Mouse (Mus musculus) myocyte (in vitro differentiated cells): Measurements from ENCODE around the gene Sox6.

ENCODE experiments used
- CEBPB ChIP-seq: IDR thresholded peaks from 2 replicates; pipeline ENCODE4 v1.6.1; 2011; ENCODE audit warnings: mild to moderate bottlenecking, moderate library complexity; ENCODE audit not compliant: poor library complexity, insufficient read depth, severe bottlenecking
- E2F4 ChIP-seq: IDR thresholded peaks from one replicate; pipeline ENCODE4 v1.6.1; 2011; ENCODE audit warnings: mild to moderate bottlenecking, control low read depth, moderate library complexity; ENCODE audit not compliant: insufficient read depth
- MAX ChIP-seq: IDR thresholded peaks from one replicate; pipeline ENCODE4 v1.6.1; 2011; ENCODE audit warnings: low read depth, mild to moderate bottlenecking, control low read depth
- MYOD1 ChIP-seq, 3 experiments: IDR thresholded peaks; one replicate each; pipeline ENCODE4 v1.6.1; 2011; ENCODE audit warnings: control low read depth in 2 of 3, low read depth in 2 of 3, mild to moderate bottlenecking in 2 of 3, moderate library complexity in 1 of 3; ENCODE audit not compliant: insufficient read length in 2 of 3, control insufficient read depth in 1 of 3
- MYOG ChIP-seq, 3 experiments: IDR thresholded peaks; one replicate each; pipeline ENCODE4 v1.6.1; 2011; ENCODE audit warnings: control low read depth in 2 of 3, low read depth in 2 of 3, mild to moderate bottlenecking in 2 of 3; ENCODE audit not compliant: insufficient read length in 2 of 3, control insufficient read depth in 1 of 3, insufficient read depth in 1 of 3
- POLR2A ChIP-seq: IDR thresholded peaks from one replicate; pipeline ENCODE4 v1.6.1; 2011; ENCODE audit warnings: low read depth, mild to moderate bottlenecking, control low read depth, moderate library complexity; ENCODE audit not compliant: insufficient read length
- REST ChIP-seq: IDR thresholded peaks from one replicate; pipeline ENCODE4 v1.6.1; 2011; ENCODE audit warnings: mild to moderate bottlenecking, control low read depth, moderate library complexity; ENCODE audit not compliant: insufficient read depth, insufficient read length
- SRF ChIP-seq: IDR thresholded peaks from one replicate; pipeline ENCODE4 v1.6.1; 2011; ENCODE audit warnings: low read depth; ENCODE audit not compliant: control insufficient read depth, insufficient read length
- TCF12 ChIP-seq: IDR thresholded peaks from one replicate; pipeline ENCODE4 v1.6.1; 2011; ENCODE audit warnings: mild to moderate bottlenecking, control low read depth; ENCODE audit not compliant: poor library complexity, insufficient read depth, severe bottlenecking
- TCF3 ChIP-seq: IDR thresholded peaks from one replicate; pipeline ENCODE4 v1.6.1; 2011; ENCODE audit warnings: low read depth, control low read depth; ENCODE audit not compliant: insufficient read length
- USF1 ChIP-seq: IDR thresholded peaks from one replicate; pipeline ENCODE4 v1.6.1; 2011; ENCODE audit warnings: low read depth, mild to moderate bottlenecking, control low read depth, moderate library complexity

- TF ChIP-seq POLR2A (no peak), TCF12 (no peak), SRF (no peak), E2F4 (no peak), USF1 (no peak), REST (no peak), CEBPB (no peak), MAX (no peak), MYOD1 (IDR thresholded peaks at IDR 0.05; ENCODE audit: control insufficient read depth in 1 of 3, insufficient read length in 2 of 3, low read depth in 2 of 3) (no peak), MYOG (IDR thresholded peaks at IDR 0.05; ENCODE audit: control insufficient read depth in 1 of 3, insufficient read depth in 1 of 3, insufficient read length in 2 of 3, low read depth in 2 of 3) (no peak), TCF3 (no peak)
These were observed 392.6 kb downstream of the Sox6 start for GRCm38 (mm10) chr7:115645971-115646447.
